19 mouse cellular contexts compared by ENCODE assay signal in genomic region chr13:57459978-57460377, GRCm38 (mm10).
A peak's percentile ranks its signal among the peaks of the same experiment; 100 is the strongest.
DNase-seq lines count a peak whose midpoint lies in the region; ATAC-seq and TF ChIP-seq lines count a peak whose summit lies in the region.
"Had no signal": no experiment of that assay in that cellular context is flagged by ENCODE, and none has a peak within 500 bp of the region (broad histone marks: within the 10 kb centered on the region; RNA-seq: fewer than 3 reads in every experiment).

No protein-coding gene starts in this region.

- TF ChIP-seq CTCF in midbrain, postnatal 0 days (IDR thresholded peaks at IDR 0.05): no peak

- no peak overlapping the region for H3K4me2 ChIP-seq in hindbrain, embryonic 14.5 days (replicated peaks)
- no peak overlapping the region for H3K4me2 ChIP-seq in hindbrain, embryonic 11.5 days (replicated peaks; ENCODE audit: low read depth, low read length)
- H3K4me2 ChIP-seq in midbrain, embryonic 15.5 days: no peak overlapping the region
- H3K4me2 ChIP-seq in midbrain, postnatal 0 days (ENCODE audit: low read depth, low read length, poor library complexity, severe bottlenecking): no peak overlapping the region
- no peak overlapping the region for H3K4me2 ChIP-seq in hindbrain, embryonic 16.5 days (ENCODE audit: low read length)
- H3K4me2 ChIP-seq: embryonic facial prominence, embryonic 12.5 days; forebrain, embryonic 15.5 days; heart, embryonic 11.5 days; heart, embryonic 15.5 days had no signal

- H3K9me3 ChIP-seq in hindbrain, embryonic 14.5 days (ENCODE audit: control insufficient read depth, low read length): no peaks in the 10 kb centered on the region
- H3K9me3 ChIP-seq in hindbrain, embryonic 11.5 days (ENCODE audit: control insufficient read depth, low read length): no peaks in the 10 kb centered on the region
- no peaks in the 10 kb centered on the region for H3K9me3 ChIP-seq in midbrain, embryonic 15.5 days
- no peaks in the 10 kb centered on the region for H3K9me3 ChIP-seq in midbrain, postnatal 0 days (ENCODE audit: low read length)
- no peaks in the 10 kb centered on the region for H3K9me3 ChIP-seq in hindbrain, embryonic 16.5 days (ENCODE audit: control insufficient read depth, low read length)
- H3K9me3 ChIP-seq: embryonic facial prominence, embryonic 12.5 days; forebrain, embryonic 15.5 days; heart, embryonic 15.5 days had no signal

- ATAC-seq in hindbrain, embryonic 14.5 days (ENCODE audit: low FRiP score): 0 out of 2 replicates have a peak, but pooled peaks have one; percentile 55
- no peak for ATAC-seq in hindbrain, embryonic 11.5 days (ENCODE audit: low FRiP score)
- no peak for ATAC-seq in midbrain, embryonic 15.5 days (replicated peaks)
- no peak for ATAC-seq in midbrain, postnatal 0 days (ENCODE audit: low FRiP score)
- ATAC-seq in hindbrain, embryonic 16.5 days: peak; percentile 61; the same call in 1 of the 2 replicates
- ATAC-seq: activated CD4-positive, CD25-positive, alpha-beta regulatory T cell, adult 4 months; forebrain, embryonic 15.5 days; Patski had no signal

- no peaks in the 10 kb centered on the region for H3K4me1 ChIP-seq in hindbrain, embryonic 14.5 days (replicated peaks; ENCODE audit: control insufficient read depth, insufficient read depth, low read length)
- no peaks in the 10 kb centered on the region for H3K4me1 ChIP-seq in hindbrain, embryonic 11.5 days (replicated peaks; ENCODE audit: control insufficient read depth, insufficient read depth, low read length)
- H3K4me1 ChIP-seq in midbrain, embryonic 15.5 days: 0 out of 2 replicates have a peak, but pooled peaks cover 2% of the 10 kb centered on the region
- no peaks in the 10 kb centered on the region for H3K4me1 ChIP-seq in midbrain, postnatal 0 days (ENCODE audit: insufficient read depth, low read length)
- no peaks in the 10 kb centered on the region; the same call in 1 of the 2 replicates for H3K4me1 ChIP-seq in hindbrain, embryonic 16.5 days (ENCODE audit: control insufficient read depth, insufficient read depth, low read depth, low read length)
- H3K4me1 ChIP-seq: embryonic facial prominence, embryonic 12.5 days; heart, embryonic 15.5 days had no signal

- no peaks in the 10 kb centered on the region for H3K36me3 ChIP-seq in hindbrain, embryonic 14.5 days (replicated peaks; ENCODE audit: control insufficient read depth, insufficient read depth)
- no peaks in the 10 kb centered on the region for H3K36me3 ChIP-seq in hindbrain, embryonic 11.5 days (ENCODE audit: control insufficient read depth, insufficient read depth, low read length)
- no peaks in the 10 kb centered on the region for H3K36me3 ChIP-seq in midbrain, embryonic 15.5 days (replicated peaks)
- H3K36me3 ChIP-seq in midbrain, postnatal 0 days (ENCODE audit: insufficient read depth, low read length): no peaks in the 10 kb centered on the region
- H3K36me3 ChIP-seq in hindbrain, embryonic 16.5 days (ENCODE audit: control insufficient read depth, insufficient read depth, low read length): no peaks in the 10 kb centered on the region
- H3K36me3 ChIP-seq: embryonic facial prominence, embryonic 12.5 days; forebrain, embryonic 15.5 days; heart, embryonic 15.5 days had no signal

- no peak overlapping the region for H3K9ac ChIP-seq in hindbrain, embryonic 14.5 days
- no peak overlapping the region for H3K9ac ChIP-seq in hindbrain, embryonic 11.5 days (ENCODE audit: low read depth, low read length)
- H3K9ac ChIP-seq in midbrain, embryonic 15.5 days: no peak overlapping the region
- no peak overlapping the region for H3K9ac ChIP-seq in midbrain, postnatal 0 days (replicated peaks; ENCODE audit: low read length, poor library complexity, severe bottlenecking)
- no peak overlapping the region for H3K9ac ChIP-seq in hindbrain, embryonic 16.5 days (ENCODE audit: low read depth, low read length)
- H3K9ac ChIP-seq: embryonic facial prominence, embryonic 12.5 days; forebrain, embryonic 15.5 days; heart, embryonic 15.5 days had no signal

- H3K27ac ChIP-seq in hindbrain, embryonic 14.5 days: peak overlapping the region; percentile 67; the same call in 1 of the 2 replicates
- no peak overlapping the region for H3K27ac ChIP-seq in hindbrain, embryonic 11.5 days (ENCODE audit: low read depth, low read length)
- H3K27ac ChIP-seq in midbrain, embryonic 15.5 days: 0 out of 2 replicates have a peak overlapping the region, but pooled peaks have one; percentile 21
- no peak overlapping the region for H3K27ac ChIP-seq in midbrain, postnatal 0 days (ENCODE audit: low read depth, low read length)
- H3K27ac ChIP-seq in hindbrain, embryonic 16.5 days (ENCODE audit: low read depth, low read length): peak overlapping the region; percentile 64
- H3K27ac ChIP-seq: embryonic facial prominence, embryonic 12.5 days; heart, adult 2 months; heart, embryonic 15.5 days had no signal

- no peaks in the 10 kb centered on the region for H3K27me3 ChIP-seq in hindbrain, embryonic 14.5 days (ENCODE audit: control insufficient read depth, insufficient read depth, low read length)
- no peaks in the 10 kb centered on the region for H3K27me3 ChIP-seq in hindbrain, embryonic 11.5 days (ENCODE audit: control insufficient read depth, insufficient read depth, low read length)
- no peaks in the 10 kb centered on the region for H3K27me3 ChIP-seq in midbrain, embryonic 15.5 days (replicated peaks)
- no peaks in the 10 kb centered on the region for H3K27me3 ChIP-seq in midbrain, postnatal 0 days (ENCODE audit: insufficient read depth, low read length)
- no peaks in the 10 kb centered on the region for H3K27me3 ChIP-seq in hindbrain, embryonic 16.5 days (replicated peaks; ENCODE audit: control insufficient read depth, insufficient read depth, low read length)
- H3K27me3 ChIP-seq: CH12.LX; embryonic facial prominence, embryonic 12.5 days; forebrain, embryonic 15.5 days; heart, embryonic 15.5 days; Patski had no signal

- WGBS in hindbrain, embryonic 14.5 days: 72% methylated on average over 8 of the region's 8 CpGs
- WGBS in hindbrain, embryonic 11.5 days: 90% methylated on average over 8 of the region's 8 CpGs
- 64% methylated on average over 8 of the region's 8 CpGs for WGBS in midbrain, embryonic 15.5 days
- WGBS in midbrain, postnatal 0 days: 58% methylated on average over 8 of the region's 8 CpGs
- WGBS in hindbrain, embryonic 16.5 days: 62% methylated on average over 8 of the region's 8 CpGs

- no peak for DNase-seq in hindbrain, embryonic 14.5 days (ENCODE audit: low spot score)
- no peak for DNase-seq in hindbrain, embryonic 11.5 days (ENCODE audit: low spot score)
- no peak for DNase-seq in midbrain, postnatal 0 days (ENCODE audit: low spot score)
- DNase-seq in kidney, adult 18-20 months: no peak
- DNase-seq in spleen, postnatal 36 days (ENCODE audit: low spot score in 2 of 2): no peak
- DNase-seq: adrenal gland, postnatal 14 days; cerebellum, adult 2 months; gastrocnemius, postnatal 14 days; heart, adult 2 months; heart, postnatal 14 days had no signal

- H3K4me3 ChIP-seq in hindbrain, embryonic 14.5 days (replicated peaks; ENCODE audit: low read length): no peak overlapping the region
- no peak overlapping the region for H3K4me3 ChIP-seq in hindbrain, embryonic 11.5 days (ENCODE audit: low read depth, low read length)
- no peak overlapping the region for H3K4me3 ChIP-seq in midbrain, embryonic 15.5 days
- no peak overlapping the region for H3K4me3 ChIP-seq in midbrain, postnatal 0 days (ENCODE audit: low read depth, low read length)
- H3K4me3 ChIP-seq in hindbrain, embryonic 16.5 days (ENCODE audit: low read length): no peak overlapping the region
- H3K4me3 ChIP-seq: embryonic facial prominence, embryonic 12.5 days; forebrain, embryonic 15.5 days; heart, adult 2 months; heart, embryonic 15.5 days had no signal

Comparison
In these comparisons a context has a peak if more than half of its experiments do, and no peak if none do; other contexts are left out.
1. ATAC-seq: peak in hindbrain, embryonic 14.5 days (single experiment) and hindbrain, embryonic 16.5 days (single experiment); none in hindbrain, embryonic 11.5 days (single experiment), midbrain, embryonic 15.5 days (single experiment) and midbrain, postnatal 0 days (single experiment).
2. H3K27ac ChIP-seq: peak in hindbrain, embryonic 14.5 days (single experiment), midbrain, embryonic 15.5 days (single experiment) and hindbrain, embryonic 16.5 days (single experiment); none in hindbrain, embryonic 11.5 days (single experiment) and midbrain, postnatal 0 days (single experiment).